ENCODE assay signal across 11 mouse cellular contexts in the genomic region with DNA sequence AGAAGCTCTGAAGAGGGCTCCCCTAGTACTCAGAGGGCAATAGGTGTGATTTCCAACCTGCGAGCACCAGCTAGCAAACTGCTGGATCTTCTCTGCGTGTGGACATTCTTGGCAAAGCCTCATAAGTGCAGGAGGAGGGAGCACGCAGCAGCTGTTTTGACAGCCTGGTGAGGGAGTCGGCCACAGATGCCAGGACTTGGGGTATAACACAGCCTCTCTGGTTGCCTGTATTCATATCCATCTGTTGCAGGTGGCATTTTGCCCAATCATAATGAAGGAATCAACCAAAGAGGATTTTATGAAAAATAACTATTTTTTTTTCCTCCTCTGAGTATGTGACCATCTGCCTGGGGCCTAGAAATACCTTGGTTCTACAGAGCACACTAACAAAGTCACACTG.
A peak's percentile ranks its signal among the peaks of the same experiment; 100 is the strongest.
DNase-seq lines count a peak whose midpoint lies in the region; ATAC-seq and TF ChIP-seq lines count a peak whose summit lies in the region.
"Had no signal": no experiment of that assay in that cellular context is flagged by ENCODE, and none has a peak within 500 bp of the region (broad histone marks: within the 10 kb centered on the region; RNA-seq: fewer than 3 reads in every experiment).

No protein-coding gene starts in this region.

- H3K9ac ChIP-seq in hindbrain, embryonic 16.5 days (ENCODE audit: low read depth, low read length) = no peak overlapping the region
- no peak overlapping the region for H3K9ac ChIP-seq in hindbrain, embryonic 13.5 days
- H3K9ac ChIP-seq in kidney, embryonic 14.5 days (ENCODE audit: low read depth, low read length) = no peak overlapping the region

- no peak for TF ChIP-seq POLR2A in kidney, adult 2 months (IDR thresholded peaks at IDR 0.05; ENCODE audit: low read depth, low read length)

- H3K27ac ChIP-seq in hindbrain, embryonic 16.5 days (ENCODE audit: low read depth, low read length) = no peak overlapping the region
- H3K27ac ChIP-seq in hindbrain, embryonic 13.5 days = no peak overlapping the region
- H3K27ac ChIP-seq in kidney, adult 2 months (ENCODE audit: insufficient read depth, low read depth, low read length) = no peak overlapping the region
- H3K27ac ChIP-seq in kidney, embryonic 14.5 days (ENCODE audit: low read depth, low read length) = no peak overlapping the region
- H3K27ac ChIP-seq: gastrocnemius, adult 2 months; macrophage had no signal

- DNase-seq in cerebellum, postnatal 14 days = peak; percentile 77
- peak; percentile 63 to 72 for DNase-seq in layer of hippocampus, postnatal 10 days (ENCODE audit: low spot score in 2 of 2)
- peak; percentile 50 for DNase-seq in right cerebral cortex, postnatal 14 days
- DNase-seq in kidney, adult 2 months = no peak
- no peak for DNase-seq in spleen, postnatal 14 days (ENCODE audit: low spot score in 2 of 2)
- DNase-seq: gastrocnemius, adult 2 months; heart, postnatal 4 days had no signal

- H3K36me3 ChIP-seq in hindbrain, embryonic 16.5 days (ENCODE audit: control insufficient read depth, insufficient read depth, low read length) = no peaks in the 10 kb centered on the region
- no peaks in the 10 kb centered on the region for H3K36me3 ChIP-seq in hindbrain, embryonic 13.5 days
- no peaks in the 10 kb centered on the region for H3K36me3 ChIP-seq in kidney, adult 2 months (ENCODE audit: control insufficient read depth, insufficient read depth, low read length)
- H3K36me3 ChIP-seq in kidney, embryonic 14.5 days (ENCODE audit: control insufficient read depth, insufficient read depth, low read length) = no peaks in the 10 kb centered on the region

- no peaks in the 10 kb centered on the region for H3K9me3 ChIP-seq in hindbrain, embryonic 16.5 days (ENCODE audit: control insufficient read depth, low read length)
- no peaks in the 10 kb centered on the region for H3K9me3 ChIP-seq in hindbrain, embryonic 13.5 days
- H3K9me3 ChIP-seq in kidney, embryonic 14.5 days (ENCODE audit: control insufficient read depth, low read length) = no peaks in the 10 kb centered on the region

- ATAC-seq in hindbrain, embryonic 16.5 days = peak; percentile 85
- no peak for ATAC-seq in hindbrain, embryonic 13.5 days (ENCODE audit: low FRiP score)
- no peak for ATAC-seq in kidney, embryonic 14.5 days (ENCODE audit: low FRiP score, low TSS enrichment)

- no peaks in the 10 kb centered on the region for H3K4me1 ChIP-seq in hindbrain, embryonic 16.5 days (ENCODE audit: control insufficient read depth, insufficient read depth, low read depth, low read length)
- H3K4me1 ChIP-seq in hindbrain, embryonic 13.5 days (replicated peaks) = no peaks in the 10 kb centered on the region
- H3K4me1 ChIP-seq in kidney, adult 2 months (ENCODE audit: control insufficient read depth, insufficient read depth, low read length) = no peaks in the 10 kb centered on the region
- no peaks in the 10 kb centered on the region for H3K4me1 ChIP-seq in kidney, embryonic 14.5 days (ENCODE audit: control insufficient read depth, insufficient read depth, low read length)

- no peak for TF ChIP-seq CTCF in kidney, adult 2 months (conservative IDR thresholded peaks at IDR 0.05; ENCODE audit: insufficient read depth, insufficient read length, low read depth, low read length)

- no peaks in the 10 kb centered on the region for H3K27me3 ChIP-seq in hindbrain, embryonic 16.5 days (replicated peaks; ENCODE audit: control insufficient read depth, insufficient read depth, low read length)
- no peaks in the 10 kb centered on the region for H3K27me3 ChIP-seq in hindbrain, embryonic 13.5 days
- no peaks in the 10 kb centered on the region for H3K27me3 ChIP-seq in kidney, adult 2 months (replicated peaks; ENCODE audit: control insufficient read depth, insufficient read depth, low read length)
- no peaks in the 10 kb centered on the region for H3K27me3 ChIP-seq in kidney, embryonic 14.5 days (ENCODE audit: control insufficient read depth, insufficient read depth, low read length)

- WGBS in hindbrain, embryonic 16.5 days = 56% methylated on average over 4 of the region's 4 CpGs
- 86% methylated on average over 4 of the region's 4 CpGs for WGBS in hindbrain, embryonic 13.5 days
- WGBS in kidney, adult 2 months = 43% methylated on average over 4 of the region's 4 CpGs
- 81% methylated on average over 4 of the region's 4 CpGs for WGBS in kidney, embryonic 14.5 days

- H3K4me2 ChIP-seq in hindbrain, embryonic 16.5 days (ENCODE audit: low read length) = no peak overlapping the region
- no peak overlapping the region for H3K4me2 ChIP-seq in hindbrain, embryonic 13.5 days
- H3K4me2 ChIP-seq in kidney, embryonic 14.5 days (replicated peaks; ENCODE audit: low read depth, low read length) = no peak overlapping the region

- no peak overlapping the region for H3K4me3 ChIP-seq in hindbrain, embryonic 16.5 days (ENCODE audit: low read length)
- no peak overlapping the region for H3K4me3 ChIP-seq in hindbrain, embryonic 13.5 days
- H3K4me3 ChIP-seq in kidney, adult 2 months (ENCODE audit: insufficient read depth, low read depth, low read length) = no peak overlapping the region
- no peak overlapping the region for H3K4me3 ChIP-seq in kidney, embryonic 14.5 days (ENCODE audit: low read length)
- H3K4me3 ChIP-seq: gastrocnemius, adult 2 months had no signal

Comparison
In these comparisons a context has a peak if more than half of its experiments do, and no peak if none do; other contexts are left out.
1. DNase-seq: peak in cerebellum, postnatal 14 days (2 of 2), layer of hippocampus, postnatal 10 days (2 of 2) and right cerebral cortex, postnatal 14 days (single experiment); none in kidney, adult 2 months (single experiment) and spleen, postnatal 14 days (0 of 2).